Mouse (Mus musculus) frontal cortex, adult (tissue): ENCODE data around the gene Ube2g1.
"Not testable (repeated sequence)": the region's sequence is repeated elsewhere in the genome, so short reads cannot be mapped to it uniquely, and the experiment has no call there.

Experiments used
- ATAC-seq: cut with Nextera tagmentation; 2 replicates; pipeline ENCODE4 v1.9.2; 2017; ENCODE audit warnings: mild to moderate bottlenecking, moderate library complexity, mixed read lengths; ENCODE audit not compliant: low TSS enrichment

Ube2g1 gene

GRCm38 (mm10) chr11:72689551-72690510, 82.7 kb downstream of the Ube2g1 start, which contains the start of gene Ankfy1:
Ankfy1 (plus strand) TSS chr11:72690006.
- ATAC-seq, result peak; percentile 97

- ATAC-seq, result no peak
Observed at GRCm38 (mm10) chr11:72692353-72692752, 85.3 kb downstream of the Ube2g1 start.

GRCm38 (mm10) chr11:72695025-72695424, 87.9 kb downstream of the Ube2g1 start:
- no peak for ATAC-seq

- no peak for ATAC-seq
Observed at GRCm38 (mm10) chr11:72696368-72696971, 89.4 kb downstream of the Ube2g1 start.

GRCm38 (mm10) chr11:72697323-72697722, 90.2 kb downstream of the Ube2g1 start:
- no peak for ATAC-seq

GRCm38 (mm10) chr11:72705111-72705510, 98.0 kb downstream of the Ube2g1 start:
- ATAC-seq, result not testable (repeated sequence)

- peak; percentile 70; the same call in 1 of the 2 replicates for ATAC-seq
Observed at GRCm38 (mm10) chr11:72712721-72713120, 105.6 kb downstream of the Ube2g1 start.

- no peak for ATAC-seq
Observed at GRCm38 (mm10) chr11:72718161-72718560, 111.1 kb downstream of the Ube2g1 start.

- ATAC-seq, result no peak
Observed at GRCm38 (mm10) chr11:72723165-72723564, 116.1 kb downstream of the Ube2g1 start.

GRCm38 (mm10) chr11:72723871-72724270, 116.8 kb downstream of the Ube2g1 start:
- ATAC-seq, result no peak

GRCm38 (mm10) chr11:72726023-72726422, 118.9 kb downstream of the Ube2g1 start:
- peak; percentile 50; the same call in 1 of the 2 replicates for ATAC-seq

- no peak for ATAC-seq
Observed at GRCm38 (mm10) chr11:72733736-72734135, 126.7 kb downstream of the Ube2g1 start.

- ATAC-seq, result no peak
Observed at GRCm38 (mm10) chr11:72734840-72735518, 127.9 kb downstream of the Ube2g1 start.

GRCm38 (mm10) chr11:72735519-72735860, 128.4 kb downstream of the Ube2g1 start:
- no peak for ATAC-seq
